Mouse (Mus musculus) CH12.LX (cell line): ENCODE measurements around the gene Csnk2b.

Source experiments
- CHD1 ChIP-seq: IDR thresholded peaks from 2 replicates; pipeline ENCODE4 v1.6.1; 2012; ENCODE audit warnings: low read depth, low read length, improper control_type of control experiment, inconsistent platforms
- CTCF ChIP-seq, 2 experiments: IDR thresholded peaks in 1 of 2; conservative IDR thresholded peaks in 1 of 2; 2 replicates each; pipeline ENCODE4 v1.5.1; 2011 to 2012; ENCODE audit warnings: low read depth in 2 of 2, low read length in 2 of 2, improper control_type of control experiment in 1 of 2, inconsistent platforms in 1 of 2, mild to moderate bottlenecking in 1 of 2, moderate library complexity in 1 of 2
- HCFC1 ChIP-seq: IDR thresholded peaks from 2 replicates; pipeline ENCODE4 v1.6.1; 2012; ENCODE audit warnings: low read depth, mild to moderate bottlenecking, inconsistent platforms, low read length, improper control_type of control experiment
- SIN3A ChIP-seq: IDR thresholded peaks from 2 replicates; pipeline ENCODE4 v1.6.1; 2012; ENCODE audit warnings: low read length, improper control_type of control experiment, inconsistent platforms
- SMC3 ChIP-seq: IDR thresholded peaks from 2 replicates; pipeline ENCODE4 v1.6.1; 2011; ENCODE audit warnings: low read depth, low read length, improper control_type of control experiment
- USF1 ChIP-seq: IDR thresholded peaks from 2 replicates; pipeline ENCODE4 v1.6.1; 2014; ENCODE audit warnings: low read depth, mild to moderate bottlenecking, inconsistent platforms, low read length, improper control_type of control experiment

- TF ChIP-seq CTCF (conservative IDR thresholded peaks at IDR 0.05 in 1 of 2, IDR thresholded peaks at IDR 0.05 in 1 of 2; ENCODE audit: low read depth in 2 of 2, low read length in 2 of 2) (no peak), HCFC1 (no peak), USF1 (no peak), CHD1 (no peak), SMC3 (no peak), SIN3A (no peak)
Measured at GRCm38 (mm10) chr17:35102299-35102698, 19.6 kb downstream of the Csnk2b start.
